Mouse (Mus musculus): ENCODE data around the gene Rpl27.
A peak's percentile ranks its signal among the peaks of the same experiment; 100 is the strongest.
"Not testable (repeated sequence)": the region's sequence is repeated elsewhere in the genome, so short reads cannot be mapped to it uniquely, and the experiment has no call there.

The Rpl27 gene

GRCm38 (mm10) chr11:101447786-101448185 is 5.7 kb downstream of the Rpl27 start:
- DNase-seq (ENCODE audit: low spot score in 2 of 2), result no peak

GRCm38 (mm10) chr11:101448274-101448746 is 6.2 kb downstream of the Rpl27 start, which contains the start of gene Ifi35:
Gene Ifi35 (plus strand): TSS chr11:101448407.
- DNase-seq (ENCODE audit: low spot score in 2 of 2), result no peak

GRCm38 (mm10) chr11:101448899-101449298 is 6.8 kb downstream of the Rpl27 start:
- DNase-seq (ENCODE audit: low spot score in 2 of 2), result no peak

GRCm38 (mm10) chr11:101449596-101449995 is 7.5 kb downstream of the Rpl27 start:
- not testable (repeated sequence) for DNase-seq (ENCODE audit: low spot score in 2 of 2)

GRCm38 (mm10) chr11:101450394-101450793 is 8.3 kb downstream of the Rpl27 start:
- no peak for DNase-seq (ENCODE audit: low spot score in 2 of 2)

- DNase-seq (ENCODE audit: low spot score in 2 of 2), result no peak
Observed at GRCm38 (mm10) chr11:101451536-101451935, 9.4 kb downstream of the Rpl27 start.

GRCm38 (mm10) chr11:101452093-101452774 is 10.1 kb downstream of the Rpl27 start:
- no peak for DNase-seq (ENCODE audit: low spot score in 2 of 2)

- DNase-seq (ENCODE audit: low spot score in 2 of 2), result no peak
Observed at GRCm38 (mm10) chr11:101454702-101455101, 12.6 kb downstream of the Rpl27 start.

- no peak for DNase-seq (ENCODE audit: low spot score in 2 of 2)
Observed at GRCm38 (mm10) chr11:101455627-101456026, 13.5 kb downstream of the Rpl27 start.

GRCm38 (mm10) chr11:101457631-101458030 is 15.5 kb downstream of the Rpl27 start:
- DNase-seq (ENCODE audit: low spot score in 2 of 2), result no peak

GRCm38 (mm10) chr11:101458217-101458616 is 16.1 kb downstream of the Rpl27 start:
- DNase-seq (ENCODE audit: low spot score in 2 of 2), result no peak

GRCm38 (mm10) chr11:101459716-101460115 is 17.6 kb downstream of the Rpl27 start:
- DNase-seq (ENCODE audit: low spot score in 2 of 2), result no peak

GRCm38 (mm10) chr11:101460321-101460720 is 18.2 kb downstream of the Rpl27 start:
- DNase-seq (ENCODE audit: low spot score in 2 of 2), result no peak

GRCm38 (mm10) chr11:101462141-101462540 is 20.0 kb downstream of the Rpl27 start:
- DNase-seq (ENCODE audit: low spot score in 2 of 2), result no peak

GRCm38 (mm10) chr11:101462583-101463440 is 20.7 kb downstream of the Rpl27 start:
- no peak for DNase-seq (ENCODE audit: low spot score in 2 of 2)

- no peak for DNase-seq (ENCODE audit: low spot score in 2 of 2)
Observed at GRCm38 (mm10) chr11:101464211-101465100, 22.4 kb downstream of the Rpl27 start, which contains the start of gene Rnd2. Gene Rnd2 (plus strand): TSS chr11:101464999.

- DNase-seq (ENCODE audit: low spot score in 2 of 2), result peak in 1 of 2 experiments; percentile 19
Observed at GRCm38 (mm10) chr11:101465101-101465868, 23.2 kb downstream of the Rpl27 start.

GRCm38 (mm10) chr11:101465869-101466551 is 23.9 kb downstream of the Rpl27 start, which contains the start of gene Vat1:
Gene Vat1 (minus strand): TSS chr11:101466230.
- peak; percentile 56 to 61 for DNase-seq (ENCODE audit: low spot score in 2 of 2)

- DNase-seq (ENCODE audit: low spot score in 2 of 2), result not testable (repeated sequence)
Observed at GRCm38 (mm10) chr11:101466552-101466950, 24.5 kb downstream of the Rpl27 start.

All from frontal cortex, postnatal 36 days (tissue).